Mouse (Mus musculus) intestine, embryonic 15.5 days (tissue): ENCODE measurements around the gene Nsun3. TPM values are rescaled to one million over a fixed set of nuclear protein-coding genes. Genes with fewer than 3 reads are reported as not detected.
"Not testable (repeated sequence)": the region's sequence is repeated elsewhere in the genome, so short reads cannot be mapped to it uniquely, and the experiment has no call there.

Source experiments
- ATAC-seq: fragments of 200-750 bp; cut with Nextera tagmentation; 2 replicates; pipeline ENCODE4 v1.8.0; 2017; ENCODE audit warnings: moderate TSS enrichment, moderate library complexity
- H3K27ac ChIP-seq: fragments of 300-500 bp; sonication (generic); 2 replicates; pipeline ENCODE4 v1.5.1; 2015; ENCODE audit warnings: mild to moderate bottlenecking, inconsistent platforms
- H3K27me3 ChIP-seq: fragments of 300-500 bp; sonication (generic); replicated peaks from 2 replicates; pipeline ENCODE4 v1.6.1; 2015; ENCODE audit warnings: inconsistent platforms
- H3K36me3 ChIP-seq: fragments of 300-500 bp; sonication (generic); 2 replicates; pipeline ENCODE4 v1.6.1; 2015; ENCODE audit warnings: inconsistent platforms
- H3K4me1 ChIP-seq: fragments of 300-500 bp; sonication (generic); replicated peaks from 2 replicates; pipeline ENCODE4 v1.6.1; 2015; ENCODE audit warnings: inconsistent platforms
- H3K4me2 ChIP-seq: fragments of 300-500 bp; sonication (generic); replicated peaks from 2 replicates; pipeline ENCODE4 v1.6.1; 2015; ENCODE audit warnings: mild to moderate bottlenecking, inconsistent platforms
- H3K4me3 ChIP-seq: fragments of 300-500 bp; sonication (generic); replicated peaks from 2 replicates; pipeline ENCODE4 v1.5.1; 2015; ENCODE audit warnings: inconsistent platforms
- H3K9ac ChIP-seq: fragments of 300-500 bp; sonication (generic); 2 replicates; pipeline ENCODE4 v1.6.1; 2015; ENCODE audit warnings: inconsistent platforms
- H3K9me3 ChIP-seq: fragments of 300-500 bp; sonication (generic); 2 replicates; pipeline ENCODE4 v1.6.1; 2016; ENCODE audit warnings: inconsistent platforms
- WGBS: fragments of 180-500 bp; shearing (Covaris S2); methylation state at CpG from one replicate; pipeline ENCODE4 v1.1.7; 2015; 5-methylcytosine and 5-hydroxymethylcytosine counted together
- polyA plus RNA-seq: library from polyadenylated mRNA; unstranded; fragments of >200 nt; fragmentation: Nextera tagmentation; extraction: Ambion mirVana; gene quantifications from 2 replicates; pipeline ENCODE4 v1.2.1, GENCODE M21; 2015

The Nsun3 gene
- polyA plus RNA-seq, 1 experiment from 2014 or later, result 8.9 TPM

GRCm38 (mm10) chr16:62734359-62734758 lies 52.3 kb downstream of the Nsun3 start:
- Histone ChIP-seq H3K4me3 (no peak overlapping the region), H3K9me3 (no peaks in the 10 kb centered on the region), H3K9ac (no peak overlapping the region), H3K4me1 (no peaks in the 10 kb centered on the region), H3K4me2 (no peak overlapping the region), H3K27ac (no peak overlapping the region), H3K36me3 (no peaks in the 10 kb centered on the region), H3K27me3 (no peaks in the 10 kb centered on the region)
- 93% methylated on average over 1 of the region's 1 CpGs for WGBS
- ATAC-seq, result no peak

DNA sequence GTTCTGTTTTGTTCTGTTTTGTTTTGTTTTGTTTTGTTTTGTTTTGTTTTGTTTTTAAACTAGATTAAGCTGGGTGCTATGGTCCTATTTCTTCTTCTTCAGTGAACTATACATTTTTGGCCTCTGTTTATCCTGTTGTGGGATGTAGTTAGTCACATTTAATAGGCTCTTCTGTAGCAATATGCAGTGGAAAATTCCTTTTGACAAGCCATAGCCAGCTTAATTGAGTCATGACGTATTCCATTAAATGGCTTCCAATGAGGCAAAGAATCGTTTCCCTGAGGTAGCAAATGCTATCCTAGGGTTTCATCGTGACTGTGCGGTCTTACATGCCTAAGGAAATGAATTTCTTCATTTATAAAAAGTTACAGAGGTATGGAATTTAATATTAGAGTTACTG lies 56.3 kb downstream of the Nsun3 start:
- Histone ChIP-seq H3K27me3 (no peaks in the 10 kb centered on the region), H3K27ac (no peak overlapping the region), H3K4me1 (no peaks in the 10 kb centered on the region), H3K9me3 (no peaks in the 10 kb centered on the region), H3K4me2 (no peak overlapping the region), H3K36me3 (no peaks in the 10 kb centered on the region), H3K4me3 (no peak overlapping the region), H3K9ac (no peak overlapping the region)
- 92% methylated on average over 4 of the region's 4 CpGs for WGBS
- ATAC-seq, result no peak

DNA sequence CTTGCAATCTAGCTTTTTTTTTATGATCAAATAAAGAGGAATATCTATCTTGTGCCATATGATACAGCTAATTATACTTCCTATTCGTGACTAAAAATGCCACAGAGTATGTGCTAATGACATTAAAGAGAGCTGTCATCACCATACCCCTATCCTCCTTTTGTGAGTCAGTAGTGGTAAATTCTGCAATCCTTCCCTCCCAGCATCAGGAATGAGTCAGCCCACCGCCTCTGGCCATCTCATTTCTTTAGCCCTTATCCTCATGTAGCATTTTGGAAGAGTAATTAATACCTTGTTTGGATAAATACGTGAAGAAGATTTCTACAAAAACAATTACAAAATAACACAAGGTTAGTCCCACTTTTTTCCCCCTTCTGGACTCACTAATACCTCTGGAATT lies 56.8 kb downstream of the Nsun3 start:
- H3K27ac ChIP-seq, result no peak overlapping the region
- ATAC-seq, result no peak
- H3K36me3 ChIP-seq, result no peaks in the 10 kb centered on the region
- no peak overlapping the region for H3K4me3 ChIP-seq
- H3K4me2 ChIP-seq, result no peak overlapping the region
- H3K27me3 ChIP-seq, result no peaks in the 10 kb centered on the region
- no peaks in the 10 kb centered on the region for H3K4me1 ChIP-seq
- no peaks in the 10 kb centered on the region for H3K9me3 ChIP-seq
- 78% methylated on average over 3 of the region's 3 CpGs for WGBS
- H3K9ac ChIP-seq, result no peak overlapping the region

DNA sequence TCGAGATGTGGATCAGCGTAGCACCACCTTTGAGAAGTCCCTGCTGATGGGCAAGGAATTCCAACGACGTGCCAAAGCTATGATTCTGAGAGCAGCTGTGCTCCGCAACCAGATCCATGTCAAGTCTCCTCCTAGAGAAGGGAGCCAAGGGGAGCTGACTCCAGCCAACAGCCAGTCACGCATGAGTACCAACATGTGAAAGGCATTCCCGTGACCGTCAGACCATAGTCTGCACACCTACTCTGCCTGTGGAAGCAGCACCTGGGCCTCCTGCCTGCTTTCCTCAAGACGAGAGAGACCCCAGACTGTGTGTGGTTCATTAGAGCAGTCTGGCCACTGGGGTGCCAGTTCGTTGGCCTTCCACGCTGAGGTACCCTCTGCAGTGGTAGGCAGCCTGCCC lies 68.4 kb downstream of the Nsun3 start:
- ATAC-seq, H3K27ac ChIP-seq, H3K9me3 ChIP-seq, H3K36me3 ChIP-seq, H3K4me3 ChIP-seq, H3K27me3 ChIP-seq, H3K4me1 ChIP-seq, H3K9ac ChIP-seq, H3K4me2 ChIP-seq: not testable (repeated sequence)
- WGBS, result 88% methylated on average over 8 of the region's 11 CpGs

DNA sequence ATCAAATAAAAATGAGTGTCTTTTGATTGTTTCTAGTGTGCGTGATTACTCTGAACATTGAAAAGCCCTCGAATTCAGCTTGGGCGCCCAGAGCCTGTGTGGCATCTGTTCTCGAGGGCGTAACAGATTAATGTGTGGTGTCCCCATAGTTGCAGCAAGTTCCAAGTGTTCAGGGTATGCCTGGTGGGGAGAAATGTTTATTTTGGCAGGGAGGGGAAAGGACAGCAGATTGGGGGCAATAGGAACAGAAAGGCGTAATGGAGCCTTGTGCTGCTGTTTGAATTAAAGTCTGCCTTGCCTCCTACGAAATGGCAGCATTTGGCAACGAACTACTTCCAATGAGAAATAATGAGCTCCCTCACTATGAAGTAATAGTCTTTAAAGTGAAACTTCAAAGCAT lies 96.2 kb downstream of the Nsun3 start:
- ATAC-seq, result no peak
- WGBS, result 79% methylated on average over 8 of the region's 8 CpGs
- no peak overlapping the region for H3K4me2 ChIP-seq
- no peaks in the 10 kb centered on the region for H3K9me3 ChIP-seq
- H3K4me1 ChIP-seq, result no peaks in the 10 kb centered on the region
- H3K4me3 ChIP-seq, result no peak overlapping the region
- H3K9ac ChIP-seq, result no peak overlapping the region
- no peak overlapping the region for H3K27ac ChIP-seq
- H3K27me3 ChIP-seq, result no peaks in the 10 kb centered on the region
- no peaks in the 10 kb centered on the region for H3K36me3 ChIP-seq

- Histone ChIP-seq H3K4me3 (no peak overlapping the region), H3K4me1 (no peaks in the 10 kb centered on the region), H3K36me3 (no peaks in the 10 kb centered on the region), H3K9me3 (no peaks in the 10 kb centered on the region), H3K9ac (no peak overlapping the region), H3K27me3 (no peaks in the 10 kb centered on the region), H3K4me2 (no peak overlapping the region), H3K27ac (no peak overlapping the region)
- 72% methylated on average over 2 of the region's 2 CpGs for WGBS
- no peak for ATAC-seq
Measured at GRCm38 (mm10) chr16:62686073-62686472, 100.5 kb downstream of the Nsun3 start.

- H3K27me3 ChIP-seq, result no peaks in the 10 kb centered on the region
- H3K27ac ChIP-seq, result no peak overlapping the region
- no peaks in the 10 kb centered on the region for H3K36me3 ChIP-seq
- no peak overlapping the region for H3K9ac ChIP-seq
- WGBS, result 74% methylated on average over 4 of the region's 4 CpGs
- H3K4me2 ChIP-seq, result no peak overlapping the region
- ATAC-seq, result no peak
- no peaks in the 10 kb centered on the region for H3K9me3 ChIP-seq
- no peak overlapping the region for H3K4me3 ChIP-seq
- no peaks in the 10 kb centered on the region for H3K4me1 ChIP-seq
Measured at GRCm38 (mm10) chr16:62685494-62685893, 101.1 kb downstream of the Nsun3 start.

Other genes with a start within 250 kb of the Nsun3 start
- gene Stx19, start 27.9 kb upstream of the Nsun3 start, polyA plus RNA-seq, result 0.51 and 0.52 TPM in 2 replicates
- 14.0 and 15.5 TPM in 2 replicates for gene Arl13b, start 60.2 kb upstream of the Nsun3 start, polyA plus RNA-seq
- 23.5 and 28.0 TPM in 2 replicates for gene Pros1, start 67.5 kb upstream of the Nsun3 start, polyA plus RNA-seq